Mouse (Mus musculus) heart, adult 2 months (tissue): Measurements from ENCODE around the gene Trmt1.

Experiments
- CTCF ChIP-seq: fragments of 200-600 bp; IDR thresholded peaks from 2 replicates; pipeline ENCODE4 v1.8.1; 2022; ENCODE audit warnings: antibody characterized with exemption, mild to moderate bottlenecking, moderate library complexity
- EP300 ChIP-seq: fragments of 200-500 bp; IDR thresholded peaks from 2 replicates; pipeline ENCODE4 v1.6.1; 2011; ENCODE audit warnings: low read depth, low read length, control low read depth; ENCODE audit not compliant: insufficient read depth

DNA sequence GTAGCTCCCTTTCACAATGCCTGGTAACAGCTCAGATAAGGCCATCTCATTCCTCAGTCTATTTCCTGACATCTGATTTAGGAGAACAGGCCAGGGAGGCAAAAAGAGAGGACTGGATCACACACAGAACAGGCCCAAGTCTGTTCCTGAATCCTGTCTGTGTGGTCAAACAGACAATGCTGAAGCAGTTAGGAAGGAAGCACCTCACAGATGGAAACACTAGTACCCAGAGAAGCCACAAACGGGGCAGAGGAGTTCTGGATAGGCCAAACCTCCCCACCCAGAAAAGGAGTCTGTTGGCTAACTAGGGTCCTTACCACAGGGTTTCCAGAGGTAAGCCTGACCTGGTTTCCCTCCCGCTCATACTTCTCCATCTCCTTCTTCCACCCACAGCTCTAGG lies 3.9 kb upstream of the Trmt1 start:
- TF ChIP-seq CTCF (no peak), EP300 (no peak)
